ENCODE assay signal across 12 mouse cellular contexts in genomic region chr4:137917591-137917990, GRCm38 (mm10). TPM values are rescaled to one million over a fixed set of nuclear protein-coding genes. Genes with fewer than 3 reads are reported as not detected.
DNase-seq lines count a peak whose midpoint lies in the region; ATAC-seq lines count a peak whose summit lies in the region.
"Had no signal": no experiment of that assay in that cellular context is flagged by ENCODE, and none has a peak within 500 bp of the region (broad histone marks: within the 10 kb centered on the region; RNA-seq: fewer than 3 reads in every experiment).

No protein-coding gene starts in this region.

- H3K4me3 ChIP-seq in heart, embryonic 12.5 days: no peak overlapping the region
- H3K4me3 ChIP-seq in midbrain, embryonic 10.5 days: peak overlapping the region; percentile 3; the same call in 1 of the 2 replicates
- no peak overlapping the region for H3K4me3 ChIP-seq in midbrain, embryonic 11.5 days (ENCODE audit: low read depth, low read length)
- no peak overlapping the region for H3K4me3 ChIP-seq in hindbrain, embryonic 16.5 days (ENCODE audit: low read length)
- no peak overlapping the region for H3K4me3 ChIP-seq in stomach, embryonic 16.5 days (replicated peaks; ENCODE audit: low read length)

- H3K27ac ChIP-seq in heart, embryonic 12.5 days (ENCODE audit: poor library complexity, severe bottlenecking): peak overlapping the region; percentile 82
- peak overlapping the region; percentile 68 for H3K27ac ChIP-seq in midbrain, embryonic 10.5 days (replicated peaks)
- H3K27ac ChIP-seq in midbrain, embryonic 11.5 days (ENCODE audit: low read depth, low read length): no peak overlapping the region
- H3K27ac ChIP-seq in hindbrain, embryonic 16.5 days (ENCODE audit: low read depth, low read length): no peak overlapping the region
- peak overlapping the region; percentile 36 for H3K27ac ChIP-seq in stomach, embryonic 16.5 days (ENCODE audit: low read length)
- H3K27ac ChIP-seq: macrophage had no signal

- H3K4me2 ChIP-seq in heart, embryonic 12.5 days: peak overlapping the region; percentile 16; the same call in 1 of the 2 replicates
- no peak overlapping the region for H3K4me2 ChIP-seq in midbrain, embryonic 11.5 days
- no peak overlapping the region for H3K4me2 ChIP-seq in hindbrain, embryonic 16.5 days (ENCODE audit: low read length)
- H3K4me2 ChIP-seq in stomach, embryonic 16.5 days (ENCODE audit: low read depth, low read length): peak overlapping the region; percentile 3; the same call in 1 of the 2 replicates

- WGBS in heart, embryonic 12.5 days: 53% methylated on average over 6 of the region's 6 CpGs
- 65% methylated on average over 6 of the region's 6 CpGs for WGBS in midbrain, embryonic 10.5 days
- 50% methylated on average over 6 of the region's 6 CpGs for WGBS in midbrain, embryonic 11.5 days
- WGBS in hindbrain, embryonic 16.5 days: 30% methylated on average over 6 of the region's 6 CpGs
- WGBS in stomach, embryonic 16.5 days: 48% methylated on average over 6 of the region's 6 CpGs

- peaks cover 73% of the 10 kb centered on the region for H3K4me1 ChIP-seq in heart, embryonic 12.5 days (replicated peaks)
- H3K4me1 ChIP-seq in midbrain, embryonic 10.5 days: peaks cover 67% of the 10 kb centered on the region
- peaks cover 47% of the 10 kb centered on the region for H3K4me1 ChIP-seq in midbrain, embryonic 11.5 days (ENCODE audit: control insufficient read depth, insufficient read depth, low read length)
- peaks cover 35% of the 10 kb centered on the region for H3K4me1 ChIP-seq in hindbrain, embryonic 16.5 days (ENCODE audit: control insufficient read depth, insufficient read depth, low read depth, low read length)
- H3K4me1 ChIP-seq in stomach, embryonic 16.5 days (ENCODE audit: control insufficient read depth, insufficient read depth, low read length): peaks cover 67% of the 10 kb centered on the region

- intact Hi-C loops in heart, postnatal 25 days (cut with DNase I): no loop called here

- H3K9ac ChIP-seq in heart, embryonic 12.5 days: 0 out of 2 replicates have a peak overlapping the region, but pooled peaks have one; percentile 46
- no peak overlapping the region for H3K9ac ChIP-seq in midbrain, embryonic 11.5 days (ENCODE audit: low read length)
- H3K9ac ChIP-seq in hindbrain, embryonic 16.5 days (ENCODE audit: low read depth, low read length): peak overlapping the region; percentile 12
- peak overlapping the region; percentile 45 for H3K9ac ChIP-seq in stomach, embryonic 16.5 days (ENCODE audit: low read length)

- peaks cover 11% of the 10 kb centered on the region for H3K36me3 ChIP-seq in heart, embryonic 12.5 days
- H3K36me3 ChIP-seq in midbrain, embryonic 10.5 days: 0 out of 2 replicates have a peak, but pooled peaks cover 2% of the 10 kb centered on the region
- H3K36me3 ChIP-seq in midbrain, embryonic 11.5 days (ENCODE audit: control insufficient read depth, insufficient read depth, low read length): no peaks in the 10 kb centered on the region
- no peaks in the 10 kb centered on the region for H3K36me3 ChIP-seq in hindbrain, embryonic 16.5 days (ENCODE audit: control insufficient read depth, insufficient read depth, low read length)
- no peaks in the 10 kb centered on the region for H3K36me3 ChIP-seq in stomach, embryonic 16.5 days (ENCODE audit: control insufficient read depth, insufficient read depth, low read length)

- DNase-seq in heart, postnatal 25 days (ENCODE audit: low spot score): no peak
- no peak for DNase-seq in midbrain, embryonic 10.5 days (ENCODE audit: low spot score)
- DNase-seq in midbrain, embryonic 11.5 days (ENCODE audit: low spot score, missing footprints): no peak
- no peak for DNase-seq in thymus, postnatal 36 days
- DNase-seq in left cerebral cortex, adult 11 months (ENCODE audit: low spot score): no peak
- DNase-seq: gastrocnemius, postnatal 14 days; right cerebral cortex, postnatal 14 days; thymus, adult 2 months had no signal

- ATAC-seq in heart, embryonic 12.5 days (ENCODE audit: insufficient number of reproducible peaks, low FRiP score): no peak
- no peak for ATAC-seq in midbrain, embryonic 11.5 days (ENCODE audit: low FRiP score)
- ATAC-seq in hindbrain, embryonic 16.5 days: peak; percentile 49; the same call in 1 of the 2 replicates
- no peak for ATAC-seq in stomach, embryonic 16.5 days (ENCODE audit: insufficient read depth, low FRiP score)

- no peaks in the 10 kb centered on the region for H3K27me3 ChIP-seq in heart, embryonic 12.5 days (replicated peaks)
- peaks cover 18% of the 10 kb centered on the region for H3K27me3 ChIP-seq in midbrain, embryonic 10.5 days (ENCODE audit: low read depth, poor library complexity, severe bottlenecking)
- peaks cover 2% of the 10 kb centered on the region for H3K27me3 ChIP-seq in midbrain, embryonic 11.5 days (ENCODE audit: control insufficient read depth, insufficient read depth, low read length)
- no peaks in the 10 kb centered on the region for H3K27me3 ChIP-seq in hindbrain, embryonic 16.5 days (replicated peaks; ENCODE audit: control insufficient read depth, insufficient read depth, low read length)
- H3K27me3 ChIP-seq in stomach, embryonic 16.5 days (ENCODE audit: control insufficient read depth, insufficient read depth, low read length): no peaks in the 10 kb centered on the region

- H3K9me3 ChIP-seq in heart, embryonic 12.5 days (replicated peaks): no peaks in the 10 kb centered on the region
- no peaks in the 10 kb centered on the region for H3K9me3 ChIP-seq in midbrain, embryonic 10.5 days (replicated peaks)
- no peaks in the 10 kb centered on the region for H3K9me3 ChIP-seq in midbrain, embryonic 11.5 days (ENCODE audit: control insufficient read depth, low read length)
- no peaks in the 10 kb centered on the region for H3K9me3 ChIP-seq in hindbrain, embryonic 16.5 days (ENCODE audit: control insufficient read depth, low read length)
- no peaks in the 10 kb centered on the region for H3K9me3 ChIP-seq in stomach, embryonic 16.5 days (replicated peaks; ENCODE audit: control insufficient read depth, low read length)

RNA-seq across cellular contexts. Expression of gene Ece1, which starts 55.6 kb away (rescaled TPM):
- 122 and 144 TPM in 2 replicates for polyA plus RNA-seq in heart, embryonic 12.5 days (2016; fragmentation: Nextera tagmentation; extraction: Ambion mirVana)
- total RNA-seq in heart, postnatal 25 days (2021): 100 to 1,000 TPM in 1 of 2 experiments, 10 to 100 TPM in 1; 91.2 to 111 TPM
- polyA plus RNA-seq in midbrain, embryonic 10.5 days (2016; fragmentation: Nextera tagmentation; extraction: Ambion mirVana): 31.6 and 31.7 TPM in 2 replicates
- 26.6 and 27.5 TPM in 2 replicates for polyA plus RNA-seq in midbrain, embryonic 11.5 days (2014; fragmentation: Nextera tagmentation; extraction: Ambion mirVana)
- polyA plus RNA-seq in hindbrain, embryonic 16.5 days (2015; fragmentation: Nextera tagmentation; extraction: Ambion mirVana): 18.5 and 29.8 TPM in 2 replicates
- polyA plus RNA-seq in stomach, embryonic 16.5 days (2015; fragmentation: Nextera tagmentation; extraction: Ambion mirVana): 48.6 and 59.9 TPM in 2 replicates

Comparison
In these comparisons a context has a peak if more than half of its experiments do, and no peak if none do; other contexts are left out.
1. H3K27ac ChIP-seq: peak in heart, embryonic 12.5 days (single experiment), midbrain, embryonic 10.5 days (single experiment) and stomach, embryonic 16.5 days (single experiment); none in midbrain, embryonic 11.5 days (single experiment) and hindbrain, embryonic 16.5 days (single experiment).
2. H3K4me2 ChIP-seq: peak in heart, embryonic 12.5 days (single experiment) and stomach, embryonic 16.5 days (single experiment); none in midbrain, embryonic 11.5 days (single experiment) and hindbrain, embryonic 16.5 days (single experiment).